Mouse (Mus musculus) kidney, embryonic 15.5 days (tissue): ENCODE data around the gene Cela3b. TPM values are rescaled to one million over a fixed set of nuclear protein-coding genes. Genes with fewer than 3 reads are reported as not detected.

ENCODE experiments used
- ATAC-seq: fragments of 200-750 bp; cut with Nextera tagmentation; replicated peaks from 2 replicates; pipeline ENCODE4 v1.8.0; 2017; ENCODE audit warnings: moderate TSS enrichment; ENCODE audit not compliant: low FRiP score
- H3K27ac ChIP-seq: fragments of 300-500 bp; sonication (generic); 2 replicates; pipeline ENCODE4 v1.5.1; 2015; ENCODE audit warnings: mild to moderate bottlenecking, inconsistent platforms
- H3K27me3 ChIP-seq: fragments of 300-500 bp; sonication (generic); 2 replicates; pipeline ENCODE4 v1.6.1; 2015; ENCODE audit warnings: inconsistent platforms
- H3K36me3 ChIP-seq: fragments of 300-500 bp; sonication (generic); 2 replicates; pipeline ENCODE4 v1.6.1; 2015; ENCODE audit warnings: inconsistent platforms
- H3K4me1 ChIP-seq: fragments of 300-500 bp; sonication (generic); 2 replicates; pipeline ENCODE4 v1.6.1; 2015; ENCODE audit warnings: inconsistent platforms
- H3K4me2 ChIP-seq: fragments of 300-500 bp; sonication (generic); 2 replicates; pipeline ENCODE4 v1.6.1; 2015; ENCODE audit warnings: moderate library complexity, mild to moderate bottlenecking, inconsistent platforms
- H3K4me3 ChIP-seq: fragments of 300-500 bp; sonication (generic); replicated peaks from 2 replicates; pipeline ENCODE4 v1.5.1; 2015; ENCODE audit warnings: mild to moderate bottlenecking, inconsistent platforms
- H3K9ac ChIP-seq: fragments of 300-500 bp; sonication (generic); 2 replicates; pipeline ENCODE4 v1.6.1; 2015; ENCODE audit warnings: mild to moderate bottlenecking, inconsistent platforms
- H3K9me3 ChIP-seq: fragments of 300-500 bp; sonication (generic); replicated peaks from 2 replicates; pipeline ENCODE4 v1.6.1; 2016; ENCODE audit warnings: inconsistent platforms
- WGBS: fragments of 180-500 bp; shearing (Covaris S2); methylation state at CpG from one replicate; pipeline ENCODE4 v1.1.7; 2015; ENCODE audit warnings: mixed read lengths; 5-methylcytosine and 5-hydroxymethylcytosine counted together
- polyA plus RNA-seq: library from polyadenylated mRNA; unstranded; fragments of >200 nt; fragmentation: Nextera tagmentation; extraction: Ambion mirVana; gene quantifications from 2 replicates; pipeline ENCODE4 v1.2.1, GENCODE M21; 2015

The Cela3b gene
- polyA plus RNA-seq, 1 experiment from 2014 or later = not detected

- Histone ChIP-seq H3K4me3 (no peak overlapping the region), H3K4me1 (peaks cover 12% of the 10 kb centered on the region), H3K9me3 (no peaks in the 10 kb centered on the region), H3K27me3 (no peaks in the 10 kb centered on the region), H3K4me2 (no peak overlapping the region), H3K36me3 (no peaks in the 10 kb centered on the region), H3K27ac (peak overlapping the region; percentile 48; the same call in 1 of the 2 replicates), H3K9ac (no peak overlapping the region)
- no peak for ATAC-seq
- 64% methylated on average over 15 of the region's 15 CpGs for WGBS
These were observed 33.5 kb downstream of the Cela3b start for GRCm38 (mm10) chr4:137396641-137397525.

GRCm38 (mm10) chr4:137393378-137394135, 36.8 kb downstream of the Cela3b start:
- Histone ChIP-seq H3K4me1 (peaks cover 18% of the 10 kb centered on the region), H3K36me3 (0 out of 2 replicates have a peak, but pooled peaks cover 7% of the 10 kb centered on the region), H3K4me3 (no peak overlapping the region), H3K27me3 (no peaks in the 10 kb centered on the region), H3K4me2 (no peak overlapping the region), H3K9me3 (no peaks in the 10 kb centered on the region), H3K27ac (0 out of 2 replicates have a peak overlapping the region, but pooled peaks have one; percentile 1), H3K9ac (no peak overlapping the region)
- WGBS = 52% methylated on average over 9 of the region's 9 CpGs
- no peak for ATAC-seq

GRCm38 (mm10) chr4:137392874-137393273, 37.5 kb downstream of the Cela3b start:
- Histone ChIP-seq H3K27me3 (no peaks in the 10 kb centered on the region), H3K4me1 (peaks cover 18% of the 10 kb centered on the region), H3K27ac (0 out of 2 replicates have a peak overlapping the region, but pooled peaks have one; percentile 1), H3K9me3 (no peaks in the 10 kb centered on the region), H3K4me2 (no peak overlapping the region), H3K9ac (no peak overlapping the region), H3K36me3 (0 out of 2 replicates have a peak, but pooled peaks cover 7% of the 10 kb centered on the region), H3K4me3 (no peak overlapping the region)
- 60% methylated on average over 9 of the region's 9 CpGs for WGBS
- ATAC-seq = no peak

- Histone ChIP-seq H3K4me1 (peaks cover 20% of the 10 kb centered on the region), H3K9me3 (no peaks in the 10 kb centered on the region), H3K4me3 (no peak overlapping the region), H3K27me3 (no peaks in the 10 kb centered on the region), H3K27ac (no peak overlapping the region), H3K9ac (no peak overlapping the region), H3K4me2 (no peak overlapping the region), H3K36me3 (0 out of 2 replicates have a peak, but pooled peaks cover 7% of the 10 kb centered on the region)
- WGBS = 89% methylated on average over 3 of the region's 3 CpGs
- no peak for ATAC-seq
These were observed 39.1 kb downstream of the Cela3b start for GRCm38 (mm10) chr4:137391287-137391686.

- ATAC-seq = no peak
- H3K36me3 ChIP-seq = 0 out of 2 replicates have a peak, but pooled peaks cover 7% of the 10 kb centered on the region
- WGBS = 91% methylated on average over 4 of the region's 4 CpGs
- H3K4me1 ChIP-seq = peaks cover 20% of the 10 kb centered on the region
- H3K9ac ChIP-seq = no peak overlapping the region
- no peak overlapping the region for H3K4me2 ChIP-seq
- no peak overlapping the region for H3K27ac ChIP-seq
- H3K4me3 ChIP-seq = no peak overlapping the region
- no peaks in the 10 kb centered on the region for H3K9me3 ChIP-seq
- no peaks in the 10 kb centered on the region for H3K27me3 ChIP-seq
These were observed 40.1 kb downstream of the Cela3b start for GRCm38 (mm10) chr4:137390196-137390595.

GRCm38 (mm10) chr4:137388983-137389382, 41.4 kb downstream of the Cela3b start:
- ATAC-seq = no peak
- Histone ChIP-seq H3K4me3 (peak overlapping the region; percentile 66), H3K9ac (peak overlapping the region; percentile 79; the same call in 1 of the 2 replicates), H3K4me2 (peak overlapping the region; percentile 77), H3K27ac (peak overlapping the region; percentile 96), H3K36me3 (0 out of 2 replicates have a peak, but pooled peaks cover 7% of the 10 kb centered on the region), H3K4me1 (peaks cover 20% of the 10 kb centered on the region), H3K27me3 (no peaks in the 10 kb centered on the region), H3K9me3 (no peaks in the 10 kb centered on the region)
- 52% methylated on average over 6 of the region's 6 CpGs for WGBS

- peak overlapping the region; percentile 96 for H3K27ac ChIP-seq
- peak; percentile 94 for ATAC-seq
- H3K9me3 ChIP-seq = no peaks in the 10 kb centered on the region
- H3K27me3 ChIP-seq = no peaks in the 10 kb centered on the region
- peaks cover 17% of the 10 kb centered on the region for H3K4me1 ChIP-seq
- H3K4me3 ChIP-seq = peak overlapping the region; percentile 66
- under 1% methylated on average over 46 of the region's 46 CpGs for WGBS
- 0 out of 2 replicates have a peak, but pooled peaks cover 7% of the 10 kb centered on the region for H3K36me3 ChIP-seq
- H3K9ac ChIP-seq = peak overlapping the region; percentile 79
- H3K4me2 ChIP-seq = peak overlapping the region; percentile 77
These were observed 42.1 kb downstream of the Cela3b start for GRCm38 (mm10) chr4:137388059-137388794.

GRCm38 (mm10) chr4:137387482-137388058, 42.8 kb downstream of the Cela3b start:
- Histone ChIP-seq H3K4me3 (peak overlapping the region; percentile 66), H3K9me3 (no peaks in the 10 kb centered on the region), H3K4me2 (peak overlapping the region; percentile 77), H3K27ac (peak overlapping the region; percentile 96), H3K4me1 (peaks cover 11% of the 10 kb centered on the region), H3K27me3 (no peaks in the 10 kb centered on the region), H3K9ac (peak overlapping the region; percentile 79), H3K36me3 (0 out of 2 replicates have a peak, but pooled peaks cover 7% of the 10 kb centered on the region)
- WGBS = 1% methylated on average over 20 of the region's 20 CpGs
- no peak for ATAC-seq

GRCm38 (mm10) chr4:137380702-137381605, 49.4 kb downstream of the Cela3b start:
- Histone ChIP-seq H3K4me2 (peak overlapping the region; percentile 43), H3K4me3 (no peak overlapping the region), H3K9me3 (no peaks in the 10 kb centered on the region), H3K27ac (peak overlapping the region; percentile 90), H3K36me3 (no peaks in the 10 kb centered on the region), H3K4me1 (peaks cover 16% of the 10 kb centered on the region), H3K9ac (no peak overlapping the region), H3K27me3 (no peaks in the 10 kb centered on the region)
- peak; percentile 67 for ATAC-seq
- 30% methylated on average over 16 of the region's 16 CpGs for WGBS

- no peak for ATAC-seq
- Histone ChIP-seq H3K27ac (no peak overlapping the region), H3K4me2 (no peak overlapping the region), H3K4me3 (no peak overlapping the region), H3K27me3 (no peaks in the 10 kb centered on the region), H3K9ac (no peak overlapping the region), H3K4me1 (peaks cover 27% of the 10 kb centered on the region), H3K36me3 (no peaks in the 10 kb centered on the region), H3K9me3 (no peaks in the 10 kb centered on the region)
- WGBS = 93% methylated on average over 10 of the region's 10 CpGs
These were observed 50.6 kb downstream of the Cela3b start for GRCm38 (mm10) chr4:137379713-137380255.
